Mouse (Mus musculus) megakaryocyte, embryonic 14.5 days (primary cell): Measurements from ENCODE around the gene Smox.

Experiments used
- FLI1 ChIP-seq: IDR thresholded peaks from 2 replicates; pipeline ENCODE4 v1.6.1; 2012; ENCODE audit warnings: low read length, inconsistent platforms, mixed read lengths
- GATA1 ChIP-seq: IDR thresholded peaks from 3 replicates; pipeline ENCODE4 v1.6.1; 2012; ENCODE audit warnings: mixed read lengths, low read length, inconsistent platforms, borderline replicate concordance

- TF ChIP-seq GATA1, result no peak
- TF ChIP-seq FLI1, result no peak
Measured at GRCm38 (mm10) chr2:131469916-131470315, 21.4 kb upstream of the Smox start.
